Mouse (Mus musculus): ENCODE measurements around the gene Msln. TPM values are rescaled to one million over a fixed set of nuclear protein-coding genes. Genes with fewer than 3 reads are reported as not detected.

The Msln gene
- polyA plus RNA-seq, 1 experiment from 2014 or later: 31.4 TPM

GRCm38 (mm10) chr17:25791320-25791842, 37.2 kb upstream of the Msln start:
- 18% methylated on average over 19 of the region's 19 CpGs for WGBS
- no peak for ATAC-seq (ENCODE audit: insufficient number of reproducible peaks, low FRiP score, low TSS enrichment, low read depth)
- peak overlapping the region; percentile 79 for H3K4me3 ChIP-seq (replicated peaks)

DNA sequence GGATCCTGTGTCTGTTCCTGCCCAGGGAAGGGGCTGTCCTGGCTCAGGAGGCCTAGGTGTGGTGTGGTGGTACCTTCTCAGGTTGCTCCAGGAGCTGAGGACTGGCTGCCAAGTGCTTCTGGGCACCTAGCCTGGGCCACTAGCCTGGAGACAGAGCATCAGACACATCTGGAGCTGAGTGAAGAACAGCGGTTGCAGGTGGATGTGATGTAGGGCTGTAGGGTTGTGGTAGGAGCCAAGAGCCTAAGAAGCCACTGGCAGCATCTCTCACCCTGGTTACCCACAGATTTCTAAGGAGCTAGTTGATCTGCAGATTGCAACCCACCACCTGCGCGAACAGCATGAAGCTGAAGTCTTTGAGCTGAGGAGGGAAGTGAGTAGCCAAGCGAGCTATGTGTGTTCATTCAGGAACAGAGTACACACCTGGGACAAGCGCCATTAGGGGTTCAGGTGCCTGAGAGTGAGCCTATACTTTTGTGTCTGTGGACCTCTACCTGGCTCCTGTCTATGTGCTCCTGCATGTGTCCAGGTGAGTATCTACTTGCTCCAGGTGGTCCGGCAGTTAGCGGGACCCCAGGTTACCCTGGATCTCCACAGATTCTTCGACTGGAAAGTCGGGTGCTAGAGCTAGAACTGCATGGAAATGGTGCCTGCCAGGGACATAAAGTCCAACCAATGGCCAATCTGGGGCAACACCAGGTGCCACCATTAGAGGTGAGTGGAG, 32.8 kb upstream of the Msln start:
- peaks cover 36% of the 10 kb centered on the region for H3K36me3 ChIP-seq
- no peaks in the 10 kb centered on the region for H3K27me3 ChIP-seq
- 90% methylated on average over 9 of the region's 9 CpGs for WGBS
- no peak for ATAC-seq (ENCODE audit: insufficient number of reproducible peaks, low FRiP score, low TSS enrichment, low read depth)
- no peaks in the 10 kb centered on the region for H3K9me3 ChIP-seq (replicated peaks)
- no peak overlapping the region for H3K9ac ChIP-seq
- no peak overlapping the region for H3K4me3 ChIP-seq (replicated peaks)
- peaks cover 43% of the 10 kb centered on the region for H3K4me1 ChIP-seq
- no peak overlapping the region for H3K27ac ChIP-seq (replicated peaks)
- H3K4me2 ChIP-seq (replicated peaks): no peak overlapping the region

More at GRCm38 (mm10) chr17:25791320-25791842, 37.2 kb upstream of the Msln start:
- Histone ChIP-seq H3K27me3 (no peaks in the 10 kb centered on the region), H3K4me1 (peaks cover 39% of the 10 kb centered on the region), H3K36me3 (peaks cover 19% of the 10 kb centered on the region), H3K4me2 (replicated peaks) (peak overlapping the region; percentile 79), H3K9ac (peak overlapping the region; percentile 75), H3K9me3 (replicated peaks) (no peaks in the 10 kb centered on the region), H3K27ac (replicated peaks) (peak overlapping the region; percentile 96)

DNA sequence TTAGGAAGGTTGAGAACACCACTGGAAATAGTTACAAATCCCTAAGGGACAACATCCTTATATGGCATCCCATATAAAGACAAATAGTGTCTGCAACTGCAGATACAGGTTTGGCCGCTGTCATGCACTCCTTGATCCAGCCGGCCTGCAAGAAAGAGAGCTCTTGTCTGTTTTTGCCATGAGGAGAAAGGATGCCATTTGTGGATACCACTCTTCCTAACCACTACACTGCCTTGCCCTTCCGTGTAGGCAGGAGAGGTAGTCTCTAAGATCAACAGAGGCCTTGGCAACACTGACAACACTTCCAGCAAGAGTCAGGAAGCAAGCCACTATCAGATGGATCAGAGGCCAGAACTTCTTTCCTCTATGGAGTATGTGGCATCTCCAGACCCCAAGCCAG, 32.1 kb upstream of the Msln start, which contains the start of gene Ccdc78:
Gene Ccdc78 (plus strand): TSS at position 301 of the 400 bp plus-strand sequence.
- ATAC-seq (ENCODE audit: insufficient number of reproducible peaks, low FRiP score, low TSS enrichment, low read depth): no peak
- WGBS: 80% methylated on average over 3 of the region's 3 CpGs

GRCm38 (mm10) chr17:25785281-25785745, 31.1 kb upstream of the Msln start, which contains the start of gene Haghl:
Gene Haghl (minus strand): TSS chr17:25785673.
- Histone ChIP-seq H3K4me2 (replicated peaks) (peak within 1 kb of the TSS; percentile 69), H3K4me1 (peaks cover 28% of the 10 kb centered on the region), H3K4me3 (replicated peaks) (peak within 1 kb of the TSS; percentile 78), H3K27ac (replicated peaks) (peak within 1 kb of the TSS; percentile 90), H3K27me3 (no peaks in the 10 kb centered on the region), H3K36me3 (peaks cover 50% of the 10 kb centered on the region), H3K9ac (peak within 1 kb of the TSS; percentile 70), H3K9me3 (replicated peaks) (no peaks in the 10 kb centered on the region)
- WGBS: under 1% methylated on average over 23 of the region's 23 CpGs
- ATAC-seq (ENCODE audit: insufficient number of reproducible peaks, low FRiP score, low TSS enrichment, low read depth): peak; percentile 82

More for the DNA sequence above, 32.1 kb upstream of the Msln start, which contains the start of gene Ccdc78:
- Histone ChIP-seq H3K4me1 (peaks cover 37% of the 10 kb centered on the region), H3K4me2 (replicated peaks) (peak within 1 kb of the TSS; percentile 69), H3K4me3 (replicated peaks) (peak within 1 kb of the TSS; percentile 78), H3K36me3 (peaks cover 43% of the 10 kb centered on the region), H3K27ac (replicated peaks) (peak within 1 kb of the TSS; percentile 90), H3K9me3 (replicated peaks) (no peaks in the 10 kb centered on the region), H3K9ac (peak within 1 kb of the TSS; percentile 70), H3K27me3 (no peaks in the 10 kb centered on the region)

- Histone ChIP-seq H3K9me3 (replicated peaks) (no peaks in the 10 kb centered on the region), H3K36me3 (peaks cover 53% of the 10 kb centered on the region), H3K4me1 (peaks cover 28% of the 10 kb centered on the region), H3K9ac (peak overlapping the region; percentile 70; the same call in 1 of the 2 replicates), H3K27ac (replicated peaks) (no peak overlapping the region), H3K4me2 (replicated peaks) (peak overlapping the region; percentile 69), H3K27me3 (no peaks in the 10 kb centered on the region), H3K4me3 (replicated peaks) (peak overlapping the region; percentile 78)
- WGBS: 70% methylated on average over 15 of the region's 15 CpGs
- no peak for ATAC-seq (ENCODE audit: insufficient number of reproducible peaks, low FRiP score, low TSS enrichment, low read depth)
These were observed 29.8 kb upstream of the Msln start for GRCm38 (mm10) chr17:25783861-25784574.

DNA sequence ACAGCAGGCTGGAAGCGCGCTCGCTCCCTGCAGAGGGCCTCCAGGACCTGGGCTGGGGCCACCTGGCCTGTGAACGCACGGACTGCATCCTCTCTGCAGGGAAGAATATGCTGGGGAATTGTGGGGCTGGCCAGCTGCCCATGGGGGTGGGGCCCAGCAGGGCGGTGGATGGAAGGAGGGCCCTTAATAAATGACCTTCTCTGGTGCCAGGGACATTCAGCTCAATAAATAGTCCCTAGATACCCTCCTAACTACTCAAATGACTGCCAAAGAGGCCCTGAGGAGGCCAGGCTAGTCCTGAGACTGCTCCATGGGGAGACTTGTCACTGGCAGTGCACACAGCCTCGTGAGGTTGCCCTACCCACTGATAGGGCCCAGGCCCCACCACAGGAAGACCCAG, 28.9 kb upstream of the Msln start:
- H3K9ac ChIP-seq: no peak overlapping the region

DNA sequence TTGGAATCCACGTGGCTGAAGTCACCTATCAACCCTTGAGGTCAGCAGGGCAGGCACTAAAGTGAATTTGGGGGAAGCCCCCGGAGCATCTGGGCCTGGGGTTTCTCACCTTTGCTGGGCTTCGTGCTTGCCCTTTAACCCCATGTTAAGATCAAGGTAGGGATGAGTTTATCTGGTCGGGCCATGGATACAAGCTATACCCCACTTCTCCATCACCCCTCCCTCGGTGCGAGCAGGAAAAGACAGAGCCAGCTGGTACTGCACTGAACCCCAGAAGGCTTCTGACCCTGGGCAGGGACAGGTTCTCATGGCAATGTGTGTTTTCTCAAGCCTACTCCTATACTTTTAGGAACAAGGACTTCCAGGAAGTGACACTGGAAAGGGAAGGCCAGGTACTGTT, 27.2 kb upstream of the Msln start:
- no peaks in the 10 kb centered on the region for H3K27me3 ChIP-seq
- H3K4me2 ChIP-seq (replicated peaks): no peak overlapping the region
- peaks cover 28% of the 10 kb centered on the region for H3K4me1 ChIP-seq
- no peak overlapping the region for H3K4me3 ChIP-seq (replicated peaks)
- H3K9me3 ChIP-seq (replicated peaks): no peaks in the 10 kb centered on the region
- ATAC-seq (ENCODE audit: insufficient number of reproducible peaks, low FRiP score, low TSS enrichment, low read depth): no peak
- H3K9ac ChIP-seq: no peak overlapping the region
- H3K27ac ChIP-seq (replicated peaks): no peak overlapping the region
- 78% methylated on average over 6 of the region's 6 CpGs for WGBS
- H3K36me3 ChIP-seq: peaks cover 63% of the 10 kb centered on the region

More for the DNA sequence above, 28.9 kb upstream of the Msln start:
- 83% methylated on average over 7 of the region's 7 CpGs for WGBS
- H3K4me3 ChIP-seq (replicated peaks): no peak overlapping the region
- no peak for ATAC-seq (ENCODE audit: insufficient number of reproducible peaks, low FRiP score, low TSS enrichment, low read depth)
- peaks cover 28% of the 10 kb centered on the region for H3K4me1 ChIP-seq
- peaks cover 56% of the 10 kb centered on the region for H3K36me3 ChIP-seq
- H3K9me3 ChIP-seq (replicated peaks): no peaks in the 10 kb centered on the region
- H3K4me2 ChIP-seq (replicated peaks): no peak overlapping the region
- H3K27ac ChIP-seq (replicated peaks): no peak overlapping the region
- no peaks in the 10 kb centered on the region for H3K27me3 ChIP-seq

- Histone ChIP-seq H3K27ac (replicated peaks) (no peak overlapping the region), H3K4me1 (peaks cover 10% of the 10 kb centered on the region), H3K9me3 (replicated peaks) (no peaks in the 10 kb centered on the region), H3K4me3 (replicated peaks) (no peak overlapping the region), H3K36me3 (peaks cover 53% of the 10 kb centered on the region), H3K9ac (no peak overlapping the region), H3K4me2 (replicated peaks) (no peak overlapping the region), H3K27me3 (no peaks in the 10 kb centered on the region)
- 93% methylated on average over 5 of the region's 5 CpGs for WGBS
- ATAC-seq (ENCODE audit: insufficient number of reproducible peaks, low FRiP score, low TSS enrichment, low read depth): no peak
These were observed 23.8 kb upstream of the Msln start for GRCm38 (mm10) chr17:25777948-25778347.

- no peak for ATAC-seq (ENCODE audit: insufficient number of reproducible peaks, low FRiP score, low TSS enrichment, low read depth)
- Histone ChIP-seq H3K9me3 (replicated peaks) (no peaks in the 10 kb centered on the region), H3K4me2 (replicated peaks) (no peak overlapping the region), H3K4me1 (peaks cover 7% of the 10 kb centered on the region), H3K27me3 (no peaks in the 10 kb centered on the region), H3K4me3 (replicated peaks) (no peak overlapping the region), H3K36me3 (peaks cover 30% of the 10 kb centered on the region), H3K9ac (no peak overlapping the region), H3K27ac (replicated peaks) (no peak overlapping the region)
- WGBS: 78% methylated on average over 10 of the region's 10 CpGs
These were observed 21.3 kb upstream of the Msln start for GRCm38 (mm10) chr17:25775318-25776062.

- H3K36me3 ChIP-seq: peaks cover 16% of the 10 kb centered on the region
- H3K9ac ChIP-seq: peak within 1 kb of the TSS; percentile 69
- peaks cover 7% of the 10 kb centered on the region for H3K4me1 ChIP-seq
- under 1% methylated on average over 37 of the region's 37 CpGs for WGBS
- peak; percentile 79 for ATAC-seq (ENCODE audit: insufficient number of reproducible peaks, low FRiP score, low TSS enrichment, low read depth)
- no peaks in the 10 kb centered on the region for H3K27me3 ChIP-seq
- H3K9me3 ChIP-seq (replicated peaks): no peaks in the 10 kb centered on the region
- H3K4me3 ChIP-seq (replicated peaks): peak within 1 kb of the TSS; percentile 69
- H3K4me2 ChIP-seq (replicated peaks): peak within 1 kb of the TSS; percentile 72
- no peak within 1 kb of the TSS for H3K27ac ChIP-seq (replicated peaks)
These were observed 19.5 kb upstream of the Msln start, which contains the start of gene Narfl for GRCm38 (mm10) chr17:25773549-25774120. Gene Narfl (plus strand): TSS chr17:25773776.

Measured in embryonic facial prominence, embryonic 15.5 days (tissue).